Mouse (Mus musculus) heart, postnatal 36 days (tissue): ENCODE measurements at regions not wholly inside any gene's neighbourhood (a gene's known extent, or its start where the extent isn't known, plus 50 kb on each side); places are given as distances from the start of the nearest gene placed in this dataset.

ENCODE experiments used
- DNase-seq, 2 experiments: peaks; one replicate each; pipeline ENCODE4 v3.0.0; 2021 to 2022
- intact Hi-C: fragments of 180-260 bp; cut with DNase I; formaldehyde crosslinking; loops from one replicate; pipeline ENCODE4 v1.15.1; 2025

DNA sequence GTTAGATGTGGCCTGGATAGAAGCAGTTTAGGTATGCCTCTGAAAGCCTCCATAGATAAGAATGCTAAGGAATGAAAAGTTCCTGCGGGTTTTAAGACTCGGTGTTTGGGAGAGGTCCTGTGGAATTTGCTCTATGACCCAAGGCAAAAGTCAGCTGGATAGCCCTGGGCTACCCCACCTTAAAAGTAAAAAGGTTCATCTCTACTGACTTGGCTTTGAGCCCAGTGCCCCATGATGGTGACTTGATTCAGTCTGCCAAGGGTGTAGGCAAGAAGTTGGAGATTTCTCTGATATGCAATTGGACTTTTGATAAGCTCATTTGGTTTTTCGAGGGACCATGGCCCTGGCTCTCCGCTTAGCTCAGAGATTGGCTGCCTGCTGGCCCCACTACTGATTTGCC is 78.8 kb upstream of the Herc3 start:
- intact Hi-C loops = no loop called here
- no peak for DNase-seq

DNA sequence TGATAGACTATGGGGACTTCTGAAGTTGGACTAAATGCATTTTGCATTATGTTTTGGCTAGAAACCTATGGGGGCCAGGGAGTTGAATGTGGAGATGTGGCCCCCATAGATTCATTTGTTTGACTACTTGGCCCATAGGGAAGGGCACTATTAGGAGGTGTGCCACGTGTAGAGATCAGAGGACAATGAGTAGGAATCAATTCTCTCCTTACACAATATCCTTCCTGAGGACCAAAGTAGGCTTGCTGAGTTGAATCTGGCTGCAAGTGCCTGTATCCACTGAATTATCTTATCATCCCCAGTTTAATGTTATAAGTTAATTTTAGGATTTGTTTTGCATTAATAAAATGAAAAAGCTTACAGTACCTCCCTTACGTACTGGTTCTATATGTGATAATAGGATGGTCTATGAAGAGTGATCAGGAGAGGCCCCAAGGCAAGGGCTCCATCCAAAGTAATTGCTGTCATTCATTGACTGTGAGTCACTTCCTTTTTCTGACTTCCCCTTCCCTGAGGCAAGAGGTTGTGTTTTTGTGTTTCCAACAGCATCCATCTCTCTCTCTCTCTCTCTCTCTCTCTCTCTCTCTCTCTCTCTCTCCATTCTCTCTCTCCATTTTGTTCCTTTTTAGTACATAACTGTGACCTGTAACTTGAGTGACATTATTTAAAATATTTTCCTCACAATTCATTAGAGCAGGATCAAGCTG is 74.8 kb upstream of the Herc3 start:
- no peak for DNase-seq
- intact Hi-C loops = no loop called here

DNA sequence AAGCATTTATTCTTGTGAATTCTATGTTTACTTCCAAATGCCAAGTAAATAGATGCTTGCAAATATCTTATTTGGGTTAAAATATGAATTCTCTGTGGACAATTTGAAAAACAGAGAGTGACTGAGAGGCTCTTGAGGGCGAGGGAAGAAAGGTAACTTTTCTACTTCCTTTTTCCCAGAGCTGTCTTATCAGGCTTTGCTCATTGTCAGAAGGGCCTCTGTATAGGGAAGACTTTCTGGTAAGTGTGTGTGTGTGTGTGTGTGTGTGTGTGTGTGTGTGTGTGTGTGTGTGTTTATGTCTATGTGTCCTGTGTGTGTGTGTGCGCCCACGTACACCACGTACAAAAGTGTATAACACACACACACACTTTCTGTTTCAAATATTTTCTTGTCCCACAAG is 73.9 kb upstream of the Herc3 start:
- DNase-seq = no peak
- intact Hi-C loops = no loop called here

DNA sequence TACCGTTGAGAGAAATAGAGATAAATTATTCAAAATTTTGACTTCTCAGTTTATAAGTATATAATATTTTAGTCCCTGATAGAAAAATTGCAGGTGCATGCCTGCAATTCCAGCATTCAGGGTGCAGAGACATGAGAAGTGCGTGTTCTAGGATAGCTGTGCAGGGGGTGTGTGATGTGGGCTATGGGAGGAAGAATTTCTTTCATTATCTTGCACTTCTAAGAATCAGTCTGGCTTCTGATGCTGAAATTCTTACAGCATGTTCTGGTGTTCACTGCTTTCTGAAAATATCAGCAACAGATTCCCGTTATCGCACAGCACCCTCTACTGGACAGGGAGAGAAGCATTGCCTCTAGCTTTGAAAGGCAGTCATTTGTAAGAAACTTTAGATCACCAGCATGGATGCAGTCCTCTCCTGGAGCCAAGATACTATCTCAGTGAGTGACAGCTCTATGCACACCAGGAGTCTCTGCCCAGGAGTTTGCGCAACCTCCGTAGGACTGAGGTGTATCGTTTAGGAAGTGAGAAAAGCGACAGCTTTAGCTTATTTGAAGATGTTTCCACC is 60.5 kb upstream of the Herc3 start:
- intact Hi-C loops = loop anchor here (1.0 kb wide), 1 partner anchor 164 kb away; no protein-coding TSS in a partner anchor
- peak; percentile 64 to 72 for DNase-seq

DNA sequence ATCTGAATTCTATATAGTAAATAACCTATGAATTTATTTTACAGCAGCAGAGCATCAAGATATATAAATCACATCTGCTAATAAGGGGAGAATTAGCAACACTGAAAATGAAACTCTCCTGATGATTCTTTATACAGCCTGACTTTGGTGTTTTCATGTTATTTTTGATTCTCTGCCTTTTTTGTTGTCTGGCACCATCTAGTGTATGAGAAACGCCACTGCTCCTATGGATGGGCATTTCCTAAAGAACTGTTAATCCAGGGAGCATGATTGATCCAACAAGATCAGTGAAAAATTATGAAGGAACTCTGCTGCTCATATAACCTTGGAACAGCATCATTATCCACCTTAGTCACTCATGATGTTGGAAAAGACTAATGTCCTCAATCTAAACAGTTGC is 59.3 kb upstream of the Herc3 start:
- peak; percentile 11 for DNase-seq

More for the DNA sequence above, 59.3 kb upstream of the Herc3 start:
- intact Hi-C loops = loop anchor here (1.0 to 2.0 kb wide), 3 partner anchors 170 to 409 kb away; no protein-coding TSS in a partner anchor
